Mouse (Mus musculus) embryonic facial prominence, embryonic 13.5 days (tissue): ENCODE data around the gene Msl1. TPM values are rescaled to one million over a fixed set of nuclear protein-coding genes. Genes with fewer than 3 reads are reported as not detected.
"Not testable (repeated sequence)": the region's sequence is repeated elsewhere in the genome, so short reads cannot be mapped to it uniquely, and the experiment has no call there.

Experiments used
- ATAC-seq: fragments of 200-750 bp; cut with Nextera tagmentation; 2 replicates; pipeline ENCODE4 v1.8.0; 2017; ENCODE audit warnings: low read depth; ENCODE audit not compliant: insufficient number of reproducible peaks, insufficient read depth, low FRiP score, low TSS enrichment
- H3K27ac ChIP-seq: fragments of 300-500 bp; sonication (generic); 2 replicates; pipeline ENCODE4 v1.5.1; 2015; ENCODE audit warnings: moderate library complexity, mild to moderate bottlenecking, inconsistent platforms
- H3K27me3 ChIP-seq: fragments of 300-500 bp; sonication (generic); 2 replicates; pipeline ENCODE4 v1.6.1; 2015; ENCODE audit warnings: mild to moderate bottlenecking, inconsistent platforms
- H3K36me3 ChIP-seq: fragments of 300-500 bp; sonication (generic); 2 replicates; pipeline ENCODE4 v1.6.1; 2015; ENCODE audit warnings: mild to moderate bottlenecking, inconsistent platforms
- H3K4me1 ChIP-seq: fragments of 300-500 bp; sonication (generic); 2 replicates; pipeline ENCODE4 v1.6.1; 2015; ENCODE audit warnings: inconsistent platforms
- H3K4me2 ChIP-seq: fragments of 300-500 bp; sonication (generic); 2 replicates; pipeline ENCODE4 v1.6.1; 2015; ENCODE audit warnings: moderate library complexity, mild to moderate bottlenecking, inconsistent platforms
- H3K4me3 ChIP-seq: fragments of 300-500 bp; sonication (generic); 2 replicates; pipeline ENCODE4 v1.5.1; 2015; ENCODE audit warnings: mild to moderate bottlenecking, inconsistent platforms
- H3K9ac ChIP-seq: fragments of 300-500 bp; sonication (generic); 2 replicates; pipeline ENCODE4 v1.6.1; 2015; ENCODE audit warnings: mild to moderate bottlenecking, inconsistent platforms
- H3K9me3 ChIP-seq: fragments of 300-500 bp; sonication (generic); 2 replicates; pipeline ENCODE4 v1.6.1; 2016; ENCODE audit warnings: inconsistent platforms
- WGBS: fragments of 180-500 bp; shearing (Covaris S2); methylation state at CpG from one replicate; pipeline ENCODE4 v1.1.7; 2015; ENCODE audit warnings: mixed read lengths; 5-methylcytosine and 5-hydroxymethylcytosine counted together
- polyA plus RNA-seq: library from polyadenylated mRNA; unstranded; fragments of >200 nt; fragmentation: Nextera tagmentation; extraction: Ambion mirVana; gene quantifications from 2 replicates; pipeline ENCODE4 v1.2.1, GENCODE M21; 2015

Msl1 gene
- polyA plus RNA-seq, 1 experiment from 2014 or later: 31.5 TPM

DNA sequence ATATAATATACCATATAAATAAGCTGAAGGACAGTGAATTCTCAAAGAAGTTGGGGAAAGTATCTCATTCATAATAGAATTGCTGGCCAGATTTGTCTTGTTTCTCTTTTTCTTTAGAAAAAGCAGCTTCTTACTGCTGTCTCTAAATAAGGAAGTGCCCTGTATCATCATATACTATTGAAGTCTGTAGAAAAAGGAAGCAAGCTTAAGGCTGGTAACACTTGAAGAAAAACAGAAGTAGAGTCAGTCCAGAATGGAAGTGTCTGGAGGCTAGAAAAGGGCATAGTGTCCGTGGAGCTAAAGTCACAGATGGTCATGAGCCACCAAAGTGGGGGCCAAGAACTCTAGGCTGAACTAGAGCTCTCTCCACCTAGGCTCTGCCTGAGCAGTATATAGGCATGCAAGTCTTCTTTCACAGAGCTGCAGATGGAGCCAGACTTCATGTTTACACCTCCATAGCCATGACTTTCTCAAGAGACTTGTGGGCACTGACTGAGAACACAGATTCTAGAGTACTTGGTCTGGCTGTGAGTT lies 21.5 kb downstream of the Msl1 start:
- Histone ChIP-seq H3K4me3 (no peak overlapping the region), H3K27me3 (no peaks in the 10 kb centered on the region), H3K9ac (no peak overlapping the region), H3K36me3 (peaks cover 94% of the 10 kb centered on the region), H3K9me3 (no peaks in the 10 kb centered on the region), H3K27ac (no peak overlapping the region), H3K4me2 (no peak overlapping the region), H3K4me1 (no peaks in the 10 kb centered on the region)
- 95% methylated on average over 1 of the region's 1 CpGs for WGBS
- no peak for ATAC-seq

- WGBS: 98% methylated on average over 5 of the region's 5 CpGs
- H3K27ac ChIP-seq: no peak overlapping the region
Observed at GRCm38 (mm10) chr11:98820968-98821367, 25.7 kb downstream of the Msl1 start.

GRCm38 (mm10) chr11:98826071-98826470 lies 30.8 kb downstream of the Msl1 start:
- not testable (repeated sequence) for H3K9ac ChIP-seq, H3K9me3 ChIP-seq, ATAC-seq, H3K4me1 ChIP-seq, H3K4me2 ChIP-seq, H3K4me3 ChIP-seq, H3K27me3 ChIP-seq, H3K27ac ChIP-seq
- WGBS: 98% methylated on average over 2 of the region's 2 CpGs
- peaks cover 89% of the 10 kb centered on the region for H3K36me3 ChIP-seq

More at GRCm38 (mm10) chr11:98820968-98821367, 25.7 kb downstream of the Msl1 start:
- Histone ChIP-seq H3K4me3 (no peak overlapping the region), H3K9ac (no peak overlapping the region), H3K36me3 (peaks cover 96% of the 10 kb centered on the region), H3K9me3 (no peaks in the 10 kb centered on the region), H3K4me2 (no peak overlapping the region), H3K4me1 (no peaks in the 10 kb centered on the region), H3K27me3 (no peaks in the 10 kb centered on the region)
- no peak for ATAC-seq

- H3K27me3 ChIP-seq: no peaks in the 10 kb centered on the region
- ATAC-seq: no peak
- no peak overlapping the region for H3K9ac ChIP-seq
- H3K4me2 ChIP-seq: no peak overlapping the region
- H3K36me3 ChIP-seq: peaks cover 89% of the 10 kb centered on the region
- no peak overlapping the region for H3K27ac ChIP-seq
- H3K9me3 ChIP-seq: no peaks in the 10 kb centered on the region
- no peak overlapping the region for H3K4me3 ChIP-seq
- WGBS: 88% methylated on average over 2 of the region's 2 CpGs
- no peaks in the 10 kb centered on the region for H3K4me1 ChIP-seq
Observed at GRCm38 (mm10) chr11:98827877-98828276, 32.6 kb downstream of the Msl1 start.

DNA sequence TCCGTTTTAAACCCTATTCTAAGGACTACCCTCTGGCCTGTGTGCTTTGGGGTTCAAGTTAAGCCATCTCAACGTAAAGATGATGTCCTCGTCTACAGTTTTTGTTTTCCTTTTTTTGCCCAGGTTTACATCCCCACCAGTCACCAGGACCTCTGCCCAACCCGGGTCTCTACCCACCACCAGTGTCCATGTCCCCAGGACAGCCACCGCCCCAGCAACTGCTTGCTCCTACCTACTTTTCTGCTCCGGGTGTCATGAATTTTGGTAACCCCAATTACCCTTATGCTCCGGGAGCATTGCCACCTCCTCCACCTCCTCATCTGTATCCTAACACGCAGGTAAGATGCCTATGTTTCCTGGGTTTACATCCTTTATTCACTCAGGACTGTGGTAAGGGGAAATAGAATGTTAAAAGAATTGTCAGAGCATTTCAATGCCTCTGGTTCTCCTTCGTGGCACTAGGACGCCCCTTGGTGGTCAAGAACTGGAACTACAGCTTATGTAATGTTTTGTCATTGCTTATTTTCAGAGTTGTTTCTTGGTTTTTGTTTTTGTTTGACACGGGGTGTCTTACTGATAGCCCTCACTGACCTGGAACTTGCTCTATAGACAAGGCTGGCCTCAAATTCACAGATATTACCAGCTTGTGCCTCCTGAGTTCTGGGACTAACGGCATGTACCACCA lies 33.9 kb downstream of the Msl1 start:
- WGBS: 76% methylated on average over 12 of the region's 12 CpGs
- ATAC-seq: no peak

DNA sequence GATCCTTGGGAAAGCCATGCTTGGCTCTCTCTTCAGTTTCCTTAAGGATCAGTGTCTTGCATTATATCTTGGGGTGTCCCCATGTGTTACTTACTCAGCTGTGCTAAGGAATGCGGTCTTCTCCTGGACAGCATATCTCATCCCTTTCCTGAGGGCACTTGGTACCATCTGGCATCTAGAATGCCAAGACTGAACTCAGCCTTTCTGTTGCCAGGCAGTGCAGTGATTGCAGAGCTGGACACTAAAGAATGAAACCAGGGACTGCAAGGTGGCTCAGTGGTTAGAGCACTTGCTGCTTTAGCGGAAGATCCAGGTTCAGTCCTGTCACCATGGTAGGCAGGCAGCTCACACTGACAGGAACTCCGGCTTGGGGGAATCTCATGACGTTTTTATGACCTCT lies 34.6 kb downstream of the Msl1 start:
- Histone ChIP-seq H3K9ac (no peak overlapping the region; the same call in 1 of the 2 replicates), H3K4me2 (no peak overlapping the region), H3K9me3 (no peaks in the 10 kb centered on the region), H3K4me1 (peaks cover 4% of the 10 kb centered on the region; the same call in 1 of the 2 replicates), H3K36me3 (peaks cover 90% of the 10 kb centered on the region), H3K27ac (no peak overlapping the region), H3K4me3 (no peak overlapping the region), H3K27me3 (no peaks in the 10 kb centered on the region)
- 79% methylated on average over 4 of the region's 4 CpGs for WGBS
- ATAC-seq: no peak

More for the DNA sequence above, 33.9 kb downstream of the Msl1 start:
- no peaks in the 10 kb centered on the region for H3K9me3 ChIP-seq
- H3K4me1 ChIP-seq: no peaks in the 10 kb centered on the region
- H3K4me3 ChIP-seq: no peak overlapping the region
- H3K27ac ChIP-seq: no peak overlapping the region
- no peak overlapping the region for H3K4me2 ChIP-seq
- peaks cover 90% of the 10 kb centered on the region for H3K36me3 ChIP-seq
- no peak overlapping the region; the same call in 1 of the 2 replicates for H3K9ac ChIP-seq
- no peaks in the 10 kb centered on the region for H3K27me3 ChIP-seq

- peaks cover 34% of the 10 kb centered on the region for H3K27me3 ChIP-seq
- no peak overlapping the region for H3K4me2 ChIP-seq
- 49% methylated on average over 5 of the region's 5 CpGs for WGBS
- peaks cover 41% of the 10 kb centered on the region for H3K36me3 ChIP-seq
- no peaks in the 10 kb centered on the region for H3K9me3 ChIP-seq
- no peak for ATAC-seq
- H3K4me3 ChIP-seq: no peak overlapping the region
- H3K4me1 ChIP-seq: peaks cover 38% of the 10 kb centered on the region
- no peak overlapping the region for H3K9ac ChIP-seq
- H3K27ac ChIP-seq: no peak overlapping the region
Observed at GRCm38 (mm10) chr11:98835296-98835695, 40.0 kb downstream of the Msl1 start.

- H3K36me3 ChIP-seq: peaks cover 41% of the 10 kb centered on the region
- 58% methylated on average over 3 of the region's 3 CpGs for WGBS
- H3K4me2 ChIP-seq: 0 out of 2 replicates have a peak overlapping the region, but pooled peaks have one; percentile 97
- H3K9ac ChIP-seq: no peak overlapping the region
- H3K4me1 ChIP-seq: peaks cover 38% of the 10 kb centered on the region
- H3K27me3 ChIP-seq: peaks cover 34% of the 10 kb centered on the region
- no peaks in the 10 kb centered on the region for H3K9me3 ChIP-seq
- no peak for ATAC-seq
- H3K27ac ChIP-seq: peak overlapping the region; percentile 22; the same call in 1 of the 2 replicates
- H3K4me3 ChIP-seq: no peak overlapping the region
Observed at GRCm38 (mm10) chr11:98835725-98836124, 40.4 kb downstream of the Msl1 start.

GRCm38 (mm10) chr11:98836128-98836527 lies 40.8 kb downstream of the Msl1 start:
- no peak for ATAC-seq
- Histone ChIP-seq H3K27ac (peak overlapping the region; percentile 22; the same call in 1 of the 2 replicates), H3K9ac (peak overlapping the region; percentile 83; the same call in 1 of the 2 replicates), H3K27me3 (peaks cover 34% of the 10 kb centered on the region), H3K9me3 (no peaks in the 10 kb centered on the region), H3K4me3 (peak overlapping the region; percentile 80), H3K36me3 (peaks cover 38% of the 10 kb centered on the region), H3K4me2 (peak overlapping the region; percentile 97), H3K4me1 (peaks cover 38% of the 10 kb centered on the region)
- WGBS: 25% methylated on average over 7 of the region's 7 CpGs

- Histone ChIP-seq H3K36me3 (peaks cover 33% of the 10 kb centered on the region), H3K27ac (peak within 1 kb of the TSS; percentile 22; the same call in 1 of the 2 replicates), H3K4me3 (peak within 1 kb of the TSS; percentile 80), H3K9me3 (no peaks in the 10 kb centered on the region), H3K9ac (peak within 1 kb of the TSS; percentile 83), H3K27me3 (peaks cover 34% of the 10 kb centered on the region), H3K4me1 (peaks cover 38% of the 10 kb centered on the region), H3K4me2 (peak within 1 kb of the TSS; percentile 97)
- under 1% methylated on average over 35 of the region's 48 CpGs for WGBS
- ATAC-seq: peak; percentile 82
Observed at GRCm38 (mm10) chr11:98836651-98837141, 41.4 kb downstream of the Msl1 start, which contains the start of gene Rapgefl1. Gene Rapgefl1, plus strand, starts transcription at chr11:98836785.

DNA sequence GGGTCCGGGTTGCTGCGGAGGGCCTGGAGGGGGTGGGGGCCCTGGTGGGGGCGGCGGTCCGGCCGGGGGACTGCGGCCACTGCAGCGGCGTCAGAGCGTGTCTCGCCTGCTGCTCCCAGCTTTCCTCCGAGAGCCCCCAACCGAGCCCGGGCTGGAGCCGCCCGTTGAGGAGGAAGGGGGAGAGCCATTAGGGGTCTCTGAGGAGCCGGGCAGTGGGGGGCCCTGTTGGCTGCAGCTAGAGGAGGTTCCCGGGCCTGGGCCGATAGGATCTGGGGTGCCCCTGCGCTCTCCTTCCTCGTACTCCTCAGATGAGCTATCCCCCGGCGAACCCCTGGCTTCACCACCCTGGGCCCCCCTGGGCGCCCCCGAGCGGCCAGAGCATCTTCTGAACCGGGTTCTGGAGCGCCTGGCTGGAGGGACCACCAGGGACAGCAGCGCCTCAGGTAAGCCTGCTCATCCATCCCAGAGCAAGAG lies 42.0 kb downstream of the Msl1 start:
- Histone ChIP-seq H3K9ac (peak overlapping the region; percentile 83), H3K27ac (no peak overlapping the region), H3K4me3 (peak overlapping the region; percentile 80), H3K36me3 (peaks cover 27% of the 10 kb centered on the region), H3K4me2 (peak overlapping the region; percentile 97), H3K27me3 (peaks cover 34% of the 10 kb centered on the region), H3K9me3 (no peaks in the 10 kb centered on the region), H3K4me1 (peaks cover 38% of the 10 kb centered on the region)
- 0 out of 2 replicates have a peak, but pooled peaks have one; percentile 38 for ATAC-seq
- 1% methylated on average over 24 of the region's 29 CpGs for WGBS
